Mouse (Mus musculus) T-cell, adult 2 months (primary cell): ENCODE results near the gene Dusp23.

Experiments used
- DNase-seq: peaks from one replicate; pipeline ENCODE4 v3.0.0; 2022; ENCODE audit warnings: low spot score

Gene Dusp23

DNA sequence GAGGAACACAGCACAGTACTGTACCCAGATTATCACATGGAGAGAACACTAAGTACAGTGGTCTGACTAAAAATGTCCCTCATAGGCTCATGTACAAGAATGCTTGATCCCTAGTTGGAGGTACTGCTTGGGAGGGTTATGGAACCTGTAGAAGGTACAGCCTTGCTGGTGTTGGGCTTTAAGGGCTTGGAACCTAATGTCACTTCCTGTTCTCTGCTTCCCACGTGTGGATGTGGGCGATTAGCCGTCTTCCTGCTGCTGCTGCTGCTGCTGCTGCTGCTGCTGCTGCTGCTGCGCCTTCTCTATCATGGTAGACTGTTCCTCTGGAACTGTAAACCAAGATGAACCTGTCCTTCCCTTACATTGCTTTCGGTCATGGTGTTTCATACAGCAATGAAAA lies 9.2 kb downstream of the Dusp23 start:
- no peak for DNase-seq

DNA sequence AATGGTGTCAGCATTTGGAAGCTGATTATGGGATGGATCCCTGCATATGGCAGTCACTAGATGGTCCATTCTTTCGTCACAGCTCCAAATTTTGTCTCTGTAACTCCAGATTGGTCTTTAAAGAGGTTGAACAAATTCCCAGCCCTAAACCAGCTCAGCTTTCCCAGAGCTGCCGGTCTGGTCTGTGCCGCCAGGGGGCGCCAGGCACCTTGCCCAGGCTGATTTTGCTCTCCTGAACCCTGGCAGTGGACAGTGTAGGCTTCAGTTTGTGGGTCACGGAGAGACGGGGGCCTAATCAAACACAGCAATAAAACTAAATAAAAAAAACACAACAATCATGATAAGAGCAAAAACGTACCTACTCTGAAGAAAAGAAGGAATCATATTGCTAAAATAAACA lies 13.5 kb downstream of the Dusp23 start:
- DNase-seq: peak; percentile 57

DNA sequence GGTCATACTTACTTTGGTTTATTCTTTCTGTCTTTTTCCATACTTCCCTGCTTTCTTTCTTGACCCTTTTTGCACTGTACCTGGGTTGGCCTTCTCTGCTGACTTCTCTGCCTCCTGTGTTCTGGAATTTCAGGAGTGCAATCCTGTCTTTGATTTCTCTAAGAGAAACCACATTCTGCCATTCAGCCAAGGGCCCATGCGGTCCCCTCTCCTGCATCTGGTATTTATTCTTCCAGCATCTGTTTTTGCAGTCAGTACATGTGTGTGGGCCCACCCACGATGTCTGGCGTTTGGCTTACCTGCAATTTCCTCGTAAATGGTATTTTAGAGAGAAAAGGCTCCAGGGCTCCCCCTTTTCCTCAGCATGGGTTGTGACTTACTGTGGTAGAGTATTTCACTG lies 14.6 kb downstream of the Dusp23 start:
- DNase-seq: no peak

DNA sequence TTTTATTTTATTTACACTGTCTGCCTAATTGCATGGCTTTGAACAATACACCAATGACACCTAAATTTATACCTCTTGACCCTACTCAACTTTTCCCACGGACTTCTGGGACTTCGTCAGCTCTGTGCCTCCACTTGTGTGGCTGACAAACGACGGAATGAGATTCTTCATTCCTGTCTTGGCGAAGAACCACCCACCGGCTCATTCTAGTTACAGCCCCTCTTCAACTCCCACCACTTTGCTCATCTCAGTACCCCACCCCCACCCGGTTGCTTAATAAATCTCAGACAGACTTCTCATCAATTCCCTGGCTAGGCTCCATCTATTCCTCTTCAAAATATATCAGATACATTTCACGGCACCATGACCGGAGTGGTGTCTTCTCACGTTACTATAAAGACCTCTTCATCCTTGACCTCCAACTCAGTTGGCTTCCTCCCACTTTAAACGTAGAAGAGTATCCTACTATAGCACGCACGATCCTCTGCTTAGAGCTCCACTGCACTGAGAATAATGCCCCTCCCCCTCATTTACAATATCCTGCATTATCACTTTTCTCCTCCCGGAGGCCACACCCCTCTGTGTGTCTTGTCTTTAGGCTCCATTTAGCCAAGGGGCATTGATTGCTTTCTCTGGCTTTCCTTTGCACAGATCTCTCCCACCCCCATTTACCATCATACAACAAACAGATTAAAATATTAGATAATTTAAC lies 15.2 kb downstream of the Dusp23 start:
- no peak for DNase-seq

DNA sequence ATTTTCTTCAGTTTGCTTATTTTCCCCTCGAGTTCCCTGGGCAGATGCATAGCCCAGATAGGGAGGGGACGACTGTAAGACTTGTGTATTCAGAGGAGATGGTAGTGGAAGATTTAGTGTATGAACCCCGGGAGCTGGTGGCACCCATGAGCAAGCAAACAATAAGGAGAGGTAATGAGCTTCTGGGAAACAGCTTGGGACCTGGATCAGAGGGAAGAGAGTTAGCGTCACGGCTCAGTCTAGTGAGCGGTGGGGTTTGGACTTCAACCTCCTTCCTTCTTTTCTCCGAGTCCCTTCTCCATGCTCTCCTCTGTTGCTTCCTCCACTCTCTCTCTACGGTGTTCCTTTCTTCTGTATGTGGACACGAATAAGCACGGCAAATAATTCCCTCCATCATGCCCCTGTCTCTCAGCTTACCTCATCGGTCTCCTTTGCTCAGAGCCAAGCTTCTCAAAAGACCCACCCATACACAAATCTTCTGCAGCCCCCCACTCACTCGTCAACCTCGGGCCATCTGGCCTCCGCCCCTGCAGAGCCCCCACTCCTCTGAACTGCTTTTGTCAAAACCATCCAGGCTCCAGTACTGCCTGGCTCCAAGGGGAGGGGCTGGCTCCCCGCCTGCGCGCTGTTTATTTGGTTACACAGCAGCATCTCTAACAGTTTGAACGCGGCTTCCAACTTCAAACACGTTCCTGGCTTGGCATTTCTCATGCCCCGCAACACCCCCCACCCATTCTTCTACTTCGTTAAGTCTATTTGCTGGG lies 16.0 kb downstream of the Dusp23 start:
- DNase-seq: no peak

DNA sequence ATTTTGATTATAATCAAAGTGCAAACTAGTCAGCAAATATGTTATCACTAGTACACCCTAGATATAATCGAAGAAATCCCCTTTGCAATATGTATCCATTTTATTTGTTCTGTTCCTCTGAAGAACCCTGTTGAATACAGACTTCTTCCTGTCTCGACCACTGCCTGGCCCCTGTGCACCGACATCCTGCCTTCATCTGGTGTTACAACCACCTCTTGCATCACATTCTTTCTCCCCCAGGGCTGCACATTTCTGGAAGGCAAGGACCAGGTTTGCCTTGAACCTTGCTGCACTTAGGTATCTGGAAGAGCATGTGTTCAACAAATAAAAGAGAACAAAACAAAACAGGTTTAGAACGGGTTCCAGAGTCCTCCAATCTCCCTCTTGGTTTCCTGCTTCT lies 17.4 kb downstream of the Dusp23 start:
- no peak for DNase-seq

DNA sequence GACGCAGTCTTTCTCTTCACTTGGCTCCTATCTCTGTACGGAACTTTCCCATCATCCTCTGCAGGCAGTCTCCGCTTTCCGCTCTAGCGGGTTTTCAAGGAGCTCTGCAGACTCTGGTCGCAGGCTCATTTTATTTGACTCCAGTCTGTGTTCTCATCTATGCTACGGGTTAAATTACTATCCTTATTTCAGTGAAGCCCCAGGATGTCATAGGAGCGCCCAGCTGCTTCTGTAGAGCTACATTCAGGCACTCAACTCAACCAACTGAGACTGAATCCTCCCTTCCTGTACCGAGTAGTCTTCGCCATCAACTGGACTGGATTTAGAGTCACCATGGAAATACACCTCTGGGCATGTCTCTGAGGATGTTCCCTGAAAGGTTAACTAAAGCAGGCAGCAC lies 18.1 kb downstream of the Dusp23 start:
- DNase-seq: no peak

DNA sequence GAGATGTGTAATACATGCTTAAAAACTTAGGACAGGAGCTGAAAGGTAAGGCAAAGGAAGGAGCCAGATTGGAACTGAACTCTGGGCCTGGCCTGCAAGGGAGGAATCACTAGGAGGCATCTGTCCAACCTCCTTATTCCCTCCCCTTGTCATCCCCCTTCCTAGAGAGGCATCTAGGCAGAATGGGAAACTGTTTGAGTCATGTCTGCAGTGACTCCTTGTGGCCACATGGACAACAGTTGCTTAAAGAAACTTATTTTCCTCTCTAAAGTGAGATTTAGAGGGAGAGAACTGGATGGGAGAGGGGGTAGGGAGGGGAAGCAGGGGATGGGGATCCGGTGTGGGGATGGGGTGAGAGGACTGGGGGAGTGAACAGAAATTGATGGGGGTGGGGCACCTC lies 20.0 kb downstream of the Dusp23 start:
- no peak for DNase-seq

DNA sequence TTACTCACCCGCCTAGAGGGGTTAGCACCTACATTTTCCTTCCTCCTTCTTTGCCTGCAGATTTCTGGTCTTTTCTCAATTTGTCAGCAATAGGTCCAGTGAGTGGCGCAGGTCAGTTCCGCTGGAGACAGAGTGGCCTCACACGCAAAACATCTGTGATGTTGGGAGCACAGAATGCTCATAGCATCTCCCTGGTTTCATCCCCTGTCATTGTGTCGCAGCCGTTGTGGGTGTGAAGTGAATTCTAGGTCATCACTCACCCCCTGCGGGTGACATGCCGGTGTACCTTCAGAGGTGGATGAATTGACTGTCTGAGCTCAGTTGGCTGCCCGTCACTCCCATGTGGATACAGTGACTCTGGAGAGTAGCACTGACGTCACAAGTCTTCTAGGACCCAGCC lies 21.5 kb downstream of the Dusp23 start:
- DNase-seq: no peak

DNA sequence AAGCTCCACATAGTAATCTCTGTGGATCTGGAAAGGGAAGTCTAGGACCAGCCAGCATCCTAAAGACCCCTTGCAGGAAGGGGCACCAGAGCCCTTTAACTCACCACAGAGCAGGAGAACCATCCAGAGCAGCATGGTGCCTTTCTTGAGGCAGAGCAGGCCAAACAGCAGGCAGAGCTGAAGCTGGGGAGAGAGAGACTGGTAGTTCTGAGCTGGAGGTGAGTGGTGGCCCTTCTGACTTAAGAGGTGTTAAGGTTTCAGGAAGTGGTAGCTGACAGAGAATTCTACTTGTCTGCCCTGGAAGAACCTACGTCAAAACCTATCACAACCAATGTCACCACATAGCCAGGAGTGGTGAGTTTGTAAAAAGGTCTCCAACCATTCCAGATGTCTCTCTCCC lies 30.4 kb downstream of the Dusp23 start, which contains the start of gene Fcrl6:
Gene Fcrl6 (minus strand): TSS at position 226 of the 400 bp plus-strand sequence.
- no peak for DNase-seq

DNA sequence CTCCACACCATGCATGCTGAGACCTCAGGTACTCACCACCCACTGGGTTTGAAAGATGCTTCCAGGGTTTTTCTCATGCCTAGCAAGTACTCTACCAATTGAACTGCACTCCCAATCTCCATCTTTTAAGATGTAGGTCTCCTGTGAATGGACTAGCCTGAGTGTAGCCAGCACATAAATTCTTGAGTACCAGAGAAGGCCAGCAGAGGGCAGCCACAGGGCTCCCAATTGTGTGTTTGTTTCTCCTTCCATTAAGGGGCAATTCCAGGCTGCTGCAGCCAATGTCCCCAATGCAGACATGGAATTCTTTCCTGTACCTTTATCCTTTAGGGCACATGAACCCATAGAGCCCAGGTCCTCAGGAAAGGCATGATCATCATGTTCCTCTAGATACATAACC lies 38.3 kb downstream of the Dusp23 start:
- peak; percentile 7 for DNase-seq

DNA sequence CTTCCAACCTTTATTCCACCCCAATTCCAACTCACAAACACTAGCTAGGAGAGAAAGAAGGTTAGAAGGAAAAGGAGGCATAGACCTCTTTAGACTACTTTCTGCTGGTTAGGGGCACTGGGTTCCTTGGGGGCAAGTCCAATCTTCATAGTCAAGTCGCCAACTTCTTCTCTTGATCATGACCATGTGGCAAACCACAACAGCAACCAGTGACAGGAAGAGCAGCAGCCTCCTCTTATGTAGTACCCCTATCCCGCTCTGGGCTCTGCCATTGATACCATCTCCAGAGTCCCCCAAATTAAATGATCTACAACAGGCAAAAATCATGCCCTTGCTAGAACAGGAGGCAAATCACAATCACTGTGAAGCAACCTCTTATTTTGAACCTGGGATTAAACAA lies 38.8 kb downstream of the Dusp23 start:
- no peak for DNase-seq

DNA sequence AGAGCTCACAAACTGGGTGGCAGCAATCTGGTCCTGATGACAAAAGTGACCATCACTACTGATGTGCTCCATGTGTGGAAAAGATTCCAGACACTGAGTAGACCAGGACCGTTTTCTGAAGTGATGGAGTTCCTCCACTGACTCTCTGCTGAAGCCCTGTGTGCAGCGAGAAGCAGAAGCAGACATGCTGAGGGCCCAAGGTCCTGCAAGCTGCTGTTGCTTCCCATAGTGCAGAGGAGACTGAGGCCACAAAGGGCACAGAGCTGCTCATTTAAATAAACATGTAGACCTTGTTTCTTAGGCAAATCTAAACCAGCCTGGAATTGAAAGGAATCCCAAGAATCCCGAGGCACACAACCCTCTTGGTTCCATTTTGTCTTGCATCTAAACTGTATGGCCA lies 39.4 kb downstream of the Dusp23 start:
- DNase-seq: no peak

DNA sequence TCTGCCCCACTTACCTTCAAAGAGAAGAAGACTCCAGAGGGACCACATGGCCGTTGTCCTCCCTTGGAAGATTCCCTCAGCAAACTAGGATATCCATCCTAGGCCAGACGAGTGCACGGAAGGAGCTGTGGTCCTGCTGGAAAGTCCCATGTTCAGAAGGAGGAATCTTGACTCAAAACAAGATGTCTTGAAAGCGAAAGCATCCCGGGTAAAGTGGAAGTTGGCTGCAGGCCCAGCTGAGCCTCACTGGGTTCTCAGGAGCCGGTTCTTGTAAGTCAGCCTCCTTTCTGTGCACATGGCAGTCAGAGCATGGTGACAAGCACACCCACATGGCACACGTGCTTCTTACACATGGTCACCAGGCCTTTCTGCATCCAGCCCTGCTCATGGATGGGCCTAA lies 42.4 kb downstream of the Dusp23 start, which contains the start of gene Slamf8:
Gene Slamf8 (minus strand): TSS at position 184 of the 400 bp plus-strand sequence.
- no peak for DNase-seq

DNA sequence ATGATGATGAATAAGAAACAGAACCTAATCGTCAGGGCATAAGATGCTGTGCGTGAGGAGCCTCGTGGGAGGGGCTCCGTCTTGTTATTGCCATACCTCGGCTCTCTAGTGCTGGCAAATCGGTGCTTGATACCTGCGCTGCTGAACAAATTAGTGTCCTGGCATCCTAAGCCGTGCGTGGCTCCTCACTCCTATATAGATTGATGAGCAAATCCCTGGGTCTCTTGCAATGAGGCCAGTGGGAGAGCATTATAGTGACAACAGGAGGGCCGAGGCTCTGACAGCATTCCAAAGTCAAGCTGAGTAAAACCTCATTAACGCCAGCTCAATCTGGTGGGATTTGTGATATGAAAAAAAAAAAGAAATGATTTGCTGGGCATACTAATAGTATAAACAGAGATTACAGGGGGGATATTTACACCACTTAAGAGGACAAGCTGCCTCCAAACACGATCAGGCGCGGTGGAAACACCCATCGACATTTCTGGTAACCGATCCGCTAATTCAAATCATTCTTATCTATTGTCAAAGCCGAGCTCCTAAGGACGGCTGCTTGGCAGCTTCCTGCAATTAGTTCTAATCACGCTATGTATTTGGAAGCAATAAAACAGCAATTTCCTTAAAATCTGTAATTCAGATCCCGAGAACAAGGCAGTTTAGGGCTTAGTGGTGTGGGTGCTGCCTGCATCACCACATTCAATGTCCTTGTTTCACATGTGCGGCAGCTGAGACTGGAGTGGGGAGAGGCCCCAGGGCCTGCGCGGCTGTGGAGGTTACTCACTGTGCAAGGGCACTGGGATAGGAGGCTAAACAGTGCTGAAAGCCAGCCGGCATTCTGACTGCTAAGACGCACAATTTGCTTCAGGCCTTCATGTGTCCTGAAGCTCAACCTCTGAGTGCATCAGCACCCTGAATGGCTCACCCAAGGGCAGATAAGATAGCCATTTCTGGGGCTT lies 46.9 kb downstream of the Dusp23 start:
- DNase-seq: no peak

DNA sequence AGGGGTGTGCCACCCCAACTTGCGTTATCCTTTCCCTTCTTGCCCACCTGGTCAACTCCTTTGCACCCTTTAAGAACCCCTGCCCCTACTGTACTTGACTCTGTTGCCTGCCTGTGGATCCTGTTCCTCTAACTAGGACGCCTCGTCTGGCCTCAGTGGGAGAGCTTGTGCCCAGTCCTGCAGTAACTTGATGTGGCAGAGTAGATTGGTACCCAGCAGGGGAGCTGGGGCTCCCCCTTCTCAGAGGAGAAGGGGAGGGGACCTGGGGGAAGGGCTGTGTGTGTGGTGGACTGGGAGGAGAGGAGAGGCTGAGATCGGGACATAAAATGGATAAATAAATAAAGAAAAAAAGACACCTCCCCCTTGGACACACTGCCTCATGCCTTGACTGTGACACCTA lies 47.7 kb downstream of the Dusp23 start:
- DNase-seq: no peak

DNA sequence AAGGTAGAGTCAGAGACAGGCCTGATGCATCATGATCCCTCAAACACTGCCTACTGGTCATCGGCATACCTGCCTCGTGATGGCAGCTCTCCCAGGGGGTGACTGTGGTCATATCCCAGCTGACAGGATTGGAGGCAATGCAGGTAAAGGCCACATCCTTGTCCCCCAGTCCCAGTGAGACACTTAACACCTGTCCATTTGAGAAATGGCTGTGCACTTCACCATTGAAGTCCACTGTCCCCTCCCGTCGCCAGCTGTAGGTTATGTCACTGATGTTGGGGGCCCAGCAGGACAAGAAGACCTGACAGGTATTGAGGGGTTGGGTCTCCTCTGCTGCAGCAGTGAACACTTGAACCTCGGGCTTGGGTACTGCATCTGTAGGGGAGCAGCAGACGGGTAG lies 48.5 kb downstream of the Dusp23 start:
- no peak for DNase-seq

DNA sequence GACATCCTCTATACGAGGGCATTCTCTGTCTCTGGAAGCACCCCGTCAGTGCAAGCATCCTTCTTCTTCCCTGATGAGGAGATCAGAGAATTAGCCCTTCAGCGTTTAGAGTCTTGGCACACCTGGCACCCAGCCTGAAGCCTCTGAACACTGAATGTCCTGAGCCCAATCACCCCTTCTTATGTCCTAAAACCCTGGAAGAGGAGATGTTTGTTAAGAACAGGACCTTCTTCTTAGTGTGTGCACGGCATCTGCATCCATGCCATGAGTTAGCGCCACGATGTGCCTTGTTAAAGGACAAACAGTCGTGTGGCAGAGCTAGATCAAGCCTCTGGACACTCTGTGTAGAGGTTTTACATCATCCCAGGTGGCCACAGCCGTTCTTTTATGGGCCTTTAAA lies 50.3 kb downstream of the Dusp23 start:
- no peak for DNase-seq
